Mouse (Mus musculus): ENCODE measurements around the gene Cers5. TPM values are rescaled to one million over a fixed set of nuclear protein-coding genes. Genes with fewer than 3 reads are reported as not detected.
"Not testable (repeated sequence)": the region's sequence is repeated elsewhere in the genome, so short reads cannot be mapped to it uniquely, and the experiment has no call there.

Gene Cers5
- total RNA-seq, 2 experiments from 2014 or later: 16.0 to 17.5 TPM

GRCm38 (mm10) chr15:99790464-99790863 is 17.8 kb upstream of the Cers5 start:
- DNase-seq: no peak

- DNase-seq: no peak
Observed at GRCm38 (mm10) chr15:99787625-99788120, 15.0 kb upstream of the Cers5 start.

- DNase-seq: no peak
Observed at GRCm38 (mm10) chr15:99778677-99779335, 6.1 kb upstream of the Cers5 start.

GRCm38 (mm10) chr15:99778148-99778547 is 5.5 kb upstream of the Cers5 start:
- no peak for DNase-seq

- DNase-seq: no peak
Observed at GRCm38 (mm10) chr15:99772925-99773324, 240 bp upstream of the Cers5 start.

- peak; percentile 84 for DNase-seq
Observed at GRCm38 (mm10) chr15:99772277-99772880, 306 bp downstream of the Cers5 start.

- no peak for DNase-seq
Observed at GRCm38 (mm10) chr15:99771601-99772276, 946 bp downstream of the Cers5 start.

GRCm38 (mm10) chr15:99771004-99771500 is 1.6 kb downstream of the Cers5 start:
- DNase-seq: no peak

GRCm38 (mm10) chr15:99768761-99769160 is 3.9 kb downstream of the Cers5 start:
- no peak for DNase-seq

- no peak for DNase-seq
Observed at GRCm38 (mm10) chr15:99767467-99767866, 5.2 kb downstream of the Cers5 start.

GRCm38 (mm10) chr15:99754204-99754603 is 18.5 kb downstream of the Cers5 start:
- no peak for DNase-seq

- DNase-seq: peak; percentile 22
Observed at GRCm38 (mm10) chr15:99740229-99740628, 32.5 kb downstream of the Cers5 start.

GRCm38 (mm10) chr15:99736675-99737074 is 36.0 kb downstream of the Cers5 start:
- no peak for DNase-seq

GRCm38 (mm10) chr15:99735631-99736030 is 37.1 kb downstream of the Cers5 start:
- DNase-seq: peak; percentile 100

- DNase-seq: no peak
Observed at GRCm38 (mm10) chr15:99733186-99733585, 39.5 kb downstream of the Cers5 start.

GRCm38 (mm10) chr15:99731678-99732077 is 41.0 kb downstream of the Cers5 start:
- DNase-seq: no peak

- DNase-seq: no peak
Observed at GRCm38 (mm10) chr15:99731167-99731566, 41.5 kb downstream of the Cers5 start.

GRCm38 (mm10) chr15:99729056-99729783 is 43.5 kb downstream of the Cers5 start:
- no peak for DNase-seq

- DNase-seq: no peak
Observed at GRCm38 (mm10) chr15:99728211-99728610, 44.5 kb downstream of the Cers5 start.

GRCm38 (mm10) chr15:99727525-99727924 is 45.2 kb downstream of the Cers5 start:
- no peak for DNase-seq

GRCm38 (mm10) chr15:99727039-99727438 is 45.6 kb downstream of the Cers5 start:
- not testable (repeated sequence) for DNase-seq

- DNase-seq: no peak
Observed at GRCm38 (mm10) chr15:99726549-99726948, 46.1 kb downstream of the Cers5 start.

Measured in gastrocnemius, postnatal 10 days (tissue).